Comparison of ENCODE assay signal across 8 mouse cellular contexts in genomic region chr13:3893126-3893734, GRCm38 (mm10). TPM values are rescaled to one million over a fixed set of nuclear protein-coding genes. Genes with fewer than 3 reads are reported as not detected.
DNase-seq lines count a peak whose midpoint lies in the region; ATAC-seq lines count a peak whose summit lies in the region.

No protein-coding gene starts in this region.

- peak; percentile 78 for DNase-seq in WW6 (ENCODE audit: low read depth, low spot score)
- DNase-seq in cerebellum, postnatal 36 days = peak; percentile 85 to 89
- peak; percentile 88 to 91 for DNase-seq in frontal cortex, postnatal 36 days (ENCODE audit: low spot score in 2 of 2)
- DNase-seq in left cerebral cortex, adult 11 months (ENCODE audit: low spot score) = peak; percentile 84
- peak; percentile 97 for DNase-seq in lung, postnatal 36 days
- DNase-seq in retina, embryonic 14.5 days (ENCODE audit: low spot score) = peak; percentile 83
- peak; percentile 93 to 94 for DNase-seq in thymus, postnatal 36 days

- H3K4me2 ChIP-seq in hindbrain, embryonic 15.5 days = peak overlapping the region; percentile 62

- H3K9me3 ChIP-seq in hindbrain, embryonic 15.5 days = no peaks in the 10 kb centered on the region

- peak overlapping the region; percentile 34 for H3K9ac ChIP-seq in hindbrain, embryonic 15.5 days

- peak; percentile 99 for ATAC-seq in hindbrain, embryonic 15.5 days (ENCODE audit: low FRiP score, low read depth)

- H3K27me3 ChIP-seq in hindbrain, embryonic 15.5 days = peaks cover 8% of the 10 kb centered on the region; the same call in 1 of the 2 replicates

- WGBS in hindbrain, embryonic 15.5 days = under 1% methylated on average over 35 of the region's 35 CpGs

- peak overlapping the region; percentile 46 for H3K4me3 ChIP-seq in hindbrain, embryonic 15.5 days

- H3K4me1 ChIP-seq in hindbrain, embryonic 15.5 days (replicated peaks) = peaks cover 10% of the 10 kb centered on the region

- 0 out of 2 replicates have a peak overlapping the region, but pooled peaks have one; percentile 37 for H3K27ac ChIP-seq in hindbrain, embryonic 15.5 days (replicated peaks)

- no peaks in the 10 kb centered on the region for H3K36me3 ChIP-seq in hindbrain, embryonic 15.5 days

RNA-seq across cellular contexts. Expression of gene Net1, which starts 24.8 kb away (rescaled TPM):
- 12.7 and 13.0 TPM in 2 replicates for polyA plus RNA-seq in hindbrain, embryonic 15.5 days (2015; fragmentation: Nextera tagmentation; extraction: Ambion mirVana)

RNA-seq across cellular contexts. Expression of gene Tubal3, which starts 24.8 kb away (rescaled TPM):
- polyA plus RNA-seq in hindbrain, embryonic 15.5 days (2015; fragmentation: Nextera tagmentation; extraction: Ambion mirVana) = 0.04 TPM in 1 of 2 replicates, not detected in the other

RNA-seq across cellular contexts. Expression of gene Calm5, which starts 39.3 kb away (rescaled TPM):
- not detected in 2 replicates for polyA plus RNA-seq in hindbrain, embryonic 15.5 days (2015; fragmentation: Nextera tagmentation; extraction: Ambion mirVana)

RNA-seq across cellular contexts. Expression of gene Ucn3, which starts 51.9 kb away (rescaled TPM):
- polyA plus RNA-seq in hindbrain, embryonic 15.5 days (2015; fragmentation: Nextera tagmentation; extraction: Ambion mirVana) = 0.14 TPM in 1 of 2 replicates, not detected in the other

RNA-seq across cellular contexts. Expression of gene Calm4, which starts 55.7 kb away (rescaled TPM):
- 0.27 TPM in 1 of 2 replicates, not detected in the other for polyA plus RNA-seq in hindbrain, embryonic 15.5 days (2015; fragmentation: Nextera tagmentation; extraction: Ambion mirVana)

Comparison
In these comparisons a context has a peak if more than half of its experiments do, and no peak if none do; other contexts are left out.
1. Peak in every context shown above with its lines: DNase-seq, ATAC-seq, H3K4me3 ChIP-seq and H3K27ac ChIP-seq.